Mouse (Mus musculus): ENCODE data around the gene Cacna1h.

Cacna1h gene

DNA sequence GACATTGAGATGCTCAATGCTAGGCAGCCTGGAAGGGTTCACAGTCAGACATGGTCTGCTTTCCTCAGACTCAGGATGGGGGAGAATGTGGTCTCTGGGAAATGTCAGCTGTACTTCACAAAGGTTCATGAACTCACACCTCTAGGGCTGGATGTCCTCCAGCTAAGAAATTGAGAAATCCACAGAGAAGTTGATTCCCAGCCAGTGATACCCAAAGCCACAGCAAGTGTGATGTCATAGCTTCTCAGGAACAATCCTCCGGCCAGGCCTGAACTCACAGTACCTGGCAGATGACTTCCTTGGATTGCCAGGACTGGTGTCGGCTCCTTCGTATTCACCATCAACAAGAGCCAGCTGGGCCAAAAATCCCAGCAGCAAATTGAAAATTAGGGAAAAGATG lies 12.3 kb upstream of the Cacna1h start:
- DNase-seq (ENCODE audit: low spot score): no peak

DNA sequence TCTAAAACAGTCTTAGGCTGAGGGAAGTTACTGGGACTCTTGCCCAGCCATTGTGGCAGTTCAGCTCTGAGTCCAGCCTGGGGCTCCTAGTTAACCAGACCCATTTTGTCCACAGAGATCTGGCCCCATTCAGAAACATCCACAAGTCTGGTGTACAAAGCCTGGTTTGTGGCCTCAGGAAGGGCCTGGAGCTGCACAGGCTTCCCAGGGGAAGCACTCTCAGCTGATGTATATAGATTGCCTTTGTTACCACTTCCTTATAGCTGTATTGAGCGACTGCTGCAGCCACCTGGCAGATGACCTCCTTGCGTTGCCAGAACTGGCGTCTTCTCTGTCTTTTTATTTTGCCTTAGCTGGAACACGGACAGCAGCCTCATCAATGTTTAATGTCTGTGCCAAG lies 11.5 kb upstream of the Cacna1h start:
- no peak for DNase-seq (ENCODE audit: low spot score)

DNA sequence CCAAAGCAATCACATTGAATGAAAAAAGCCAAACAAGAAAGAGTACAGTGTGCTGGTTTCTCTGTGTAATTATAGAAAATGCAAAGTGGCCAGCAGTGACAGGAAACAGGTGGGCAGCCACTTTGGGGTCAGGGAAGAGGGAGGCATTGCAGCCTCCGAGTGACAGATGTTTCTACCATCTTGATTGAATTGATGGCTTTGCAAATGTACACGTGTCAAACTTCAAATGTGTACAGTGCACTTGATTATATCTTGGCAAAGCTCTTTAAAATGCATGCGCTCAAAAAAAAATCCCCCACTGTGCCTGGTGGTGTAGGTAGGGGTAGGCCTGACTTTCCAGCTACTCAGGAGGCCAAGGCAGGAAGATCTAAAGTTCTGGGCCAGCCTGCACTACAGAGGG lies 9.3 kb upstream of the Cacna1h start:
- DNase-seq (ENCODE audit: low spot score): no peak

DNA sequence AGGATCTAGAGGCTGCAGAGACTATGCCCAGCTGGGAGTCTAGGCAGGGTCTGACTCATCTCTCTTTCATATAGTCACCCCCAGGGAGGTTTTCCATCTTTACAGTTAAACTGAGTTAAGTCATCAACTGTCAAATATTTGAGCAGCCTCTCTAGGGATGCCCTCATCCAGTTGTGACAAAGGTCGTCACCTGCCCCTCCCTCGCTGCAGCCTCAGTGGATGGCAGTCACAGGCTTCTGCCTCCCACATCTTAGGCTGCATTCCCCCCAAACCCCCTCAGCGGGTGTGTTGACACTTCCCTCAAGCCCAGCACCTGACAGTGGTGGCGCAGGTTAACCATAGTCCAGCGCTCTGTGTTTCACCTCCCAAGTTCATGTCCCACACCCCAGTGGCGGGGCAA lies 7.8 kb upstream of the Cacna1h start:
- no peak for DNase-seq (ENCODE audit: low spot score)

DNA sequence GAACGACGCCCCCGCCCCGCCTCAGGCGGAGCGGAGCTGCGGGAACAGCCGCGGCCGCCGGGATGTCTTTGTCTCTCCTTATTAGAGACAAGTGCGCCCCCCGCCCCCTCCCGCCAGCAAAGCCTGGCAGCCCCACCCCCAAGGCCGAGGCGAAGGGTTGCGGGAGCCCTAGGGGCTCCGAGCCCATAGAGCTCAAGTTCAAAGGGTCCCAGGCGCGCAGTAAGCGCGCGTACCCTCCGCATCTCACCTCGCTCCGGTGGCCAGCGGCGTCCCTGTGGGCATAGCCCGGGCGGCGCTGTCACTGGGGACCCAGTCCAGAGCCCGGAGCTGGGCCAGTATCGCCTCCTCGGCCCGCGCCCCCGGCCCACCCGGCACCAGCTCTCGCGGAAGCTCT lies 363 bp downstream of the Cacna1h start:
- no peak for DNase-seq (ENCODE audit: low spot score)

DNA sequence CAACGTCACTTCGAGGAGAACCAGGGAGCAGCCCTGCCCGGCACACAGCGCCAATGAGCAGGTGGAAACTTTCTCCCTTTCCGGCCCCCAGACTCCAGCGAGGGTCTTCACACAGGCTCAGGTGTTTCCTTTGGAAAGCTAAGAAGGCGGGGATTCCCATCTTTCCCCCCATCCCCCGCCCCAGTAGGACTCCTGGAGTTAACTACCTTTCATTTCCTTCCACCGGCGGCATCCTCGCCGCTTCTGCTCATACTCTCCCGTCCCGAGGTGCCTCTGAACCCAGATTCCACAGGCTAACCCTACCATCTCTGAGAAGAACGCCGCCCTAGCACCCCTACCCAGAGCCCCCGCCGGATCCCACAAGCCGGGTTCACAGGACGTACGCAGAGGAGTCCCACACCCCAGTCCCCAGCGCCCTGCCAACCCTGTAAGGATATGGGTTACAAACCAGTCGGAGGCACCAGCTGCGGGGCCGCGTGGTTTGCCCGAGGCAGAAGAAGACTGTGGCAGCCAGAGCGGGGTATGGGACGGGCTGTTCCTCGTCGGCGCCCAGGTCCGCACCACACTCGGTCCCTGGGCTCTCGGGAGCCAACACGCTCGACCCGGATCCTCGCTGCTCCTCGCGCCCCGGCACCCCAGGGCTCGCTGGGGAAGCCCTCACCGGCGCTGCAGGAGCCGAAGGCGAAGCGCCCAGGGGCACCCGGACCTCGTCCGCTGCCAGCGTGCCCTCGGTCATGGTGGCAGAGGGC lies 976 bp downstream of the Cacna1h start:
- DNase-seq (ENCODE audit: low spot score): peak; percentile 45

DNA sequence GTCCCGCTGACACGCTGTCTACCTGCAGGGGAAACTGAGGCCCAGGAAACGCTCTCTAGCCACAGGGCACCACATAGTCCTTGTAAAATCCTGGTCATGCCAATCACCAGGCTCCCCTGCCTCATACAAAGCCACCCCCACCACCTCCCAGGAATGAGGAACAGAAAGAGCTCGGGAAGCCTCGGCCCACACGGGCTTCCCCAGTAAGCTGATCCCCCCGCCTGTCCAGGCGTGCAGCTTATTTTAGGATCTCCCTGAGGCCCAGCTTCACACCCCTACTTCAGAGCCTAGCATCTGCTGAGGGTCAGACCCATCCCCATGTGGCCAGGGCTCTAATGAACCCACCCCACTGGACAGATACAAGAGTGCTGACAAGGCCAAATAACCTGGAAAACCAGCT lies 3.0 kb downstream of the Cacna1h start:
- no peak for DNase-seq (ENCODE audit: low spot score)

DNA sequence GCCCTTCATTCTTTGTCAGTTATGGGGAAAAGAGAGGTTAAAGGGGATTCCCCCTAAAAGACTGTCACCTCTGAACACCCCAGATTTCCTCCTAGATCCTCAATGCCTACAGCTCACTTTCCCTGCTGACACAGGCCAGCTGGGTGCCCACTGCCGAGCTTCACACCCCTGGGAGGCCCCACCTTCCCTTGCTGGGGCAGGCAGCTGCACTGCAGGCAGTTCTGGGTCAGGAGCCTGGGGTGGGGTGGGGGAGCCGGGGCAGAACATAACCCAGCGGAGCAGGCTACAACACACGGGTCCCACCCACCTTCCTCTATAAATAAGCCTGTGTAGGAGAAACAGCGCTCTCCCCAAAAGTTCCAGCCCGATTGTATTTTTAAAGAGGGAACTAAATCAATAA lies 3.7 kb downstream of the Cacna1h start:
- DNase-seq (ENCODE audit: low spot score): no peak

DNA sequence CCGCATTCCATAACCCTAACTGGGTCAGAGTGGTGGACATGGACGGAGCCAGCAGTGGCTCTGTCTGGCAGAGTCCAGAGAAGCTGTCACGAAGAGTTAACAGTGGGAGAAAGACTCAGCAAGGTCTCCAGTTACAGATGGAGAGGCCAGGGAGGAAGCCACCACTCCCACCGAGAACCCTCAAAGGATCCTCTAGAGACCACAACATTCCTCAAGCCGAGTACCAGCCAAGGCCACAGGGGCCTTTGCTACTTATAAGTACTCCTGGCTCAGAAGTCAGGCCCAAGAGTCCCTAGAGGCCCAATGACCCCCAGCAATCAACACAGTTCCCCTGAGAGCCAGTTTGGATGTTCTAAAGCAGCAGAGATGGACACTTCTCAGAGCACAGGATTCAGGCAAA lies 4.3 kb downstream of the Cacna1h start:
- no peak for DNase-seq (ENCODE audit: low spot score)

DNA sequence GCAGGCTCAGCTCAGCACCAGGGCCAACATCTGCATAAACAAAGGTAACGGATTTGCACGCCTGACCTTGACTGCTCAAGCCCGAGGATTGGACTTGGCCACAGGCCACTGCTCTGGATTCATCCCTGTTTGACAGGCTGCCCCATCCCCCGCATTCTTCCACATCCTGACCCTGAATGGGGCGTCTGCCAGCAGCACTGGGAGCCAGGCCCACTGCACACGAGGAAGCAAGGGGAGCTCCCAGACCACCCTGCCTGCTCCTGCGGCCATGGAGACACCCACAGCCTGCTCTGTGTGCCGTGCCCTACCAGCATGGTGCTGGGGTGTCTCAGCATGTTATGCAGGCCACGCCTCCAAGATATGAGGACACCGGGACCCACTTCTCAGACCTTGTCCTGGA lies 6.1 kb downstream of the Cacna1h start:
- DNase-seq (ENCODE audit: low spot score): peak; percentile 66

DNA sequence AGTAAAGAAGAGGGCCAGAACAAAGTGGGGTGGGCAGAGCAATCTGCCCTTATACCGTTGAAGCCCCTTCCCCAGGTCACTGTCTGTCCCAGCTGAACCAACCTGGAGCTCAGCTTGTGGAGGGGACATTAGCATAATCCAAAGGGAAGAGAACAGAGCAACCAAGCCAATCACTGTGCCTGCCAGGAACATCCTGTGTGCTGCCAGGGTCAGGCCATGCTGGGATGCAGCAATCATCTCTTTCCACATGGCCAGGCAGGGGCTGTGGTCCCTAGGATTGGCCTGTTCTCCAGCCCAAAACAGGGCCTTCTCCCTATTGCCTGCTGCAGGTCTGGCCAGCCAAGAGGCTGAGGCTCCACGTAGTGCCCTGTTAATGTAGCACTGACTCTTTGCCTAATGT lies 7.6 kb downstream of the Cacna1h start:
- no peak for DNase-seq (ENCODE audit: low spot score)

DNA sequence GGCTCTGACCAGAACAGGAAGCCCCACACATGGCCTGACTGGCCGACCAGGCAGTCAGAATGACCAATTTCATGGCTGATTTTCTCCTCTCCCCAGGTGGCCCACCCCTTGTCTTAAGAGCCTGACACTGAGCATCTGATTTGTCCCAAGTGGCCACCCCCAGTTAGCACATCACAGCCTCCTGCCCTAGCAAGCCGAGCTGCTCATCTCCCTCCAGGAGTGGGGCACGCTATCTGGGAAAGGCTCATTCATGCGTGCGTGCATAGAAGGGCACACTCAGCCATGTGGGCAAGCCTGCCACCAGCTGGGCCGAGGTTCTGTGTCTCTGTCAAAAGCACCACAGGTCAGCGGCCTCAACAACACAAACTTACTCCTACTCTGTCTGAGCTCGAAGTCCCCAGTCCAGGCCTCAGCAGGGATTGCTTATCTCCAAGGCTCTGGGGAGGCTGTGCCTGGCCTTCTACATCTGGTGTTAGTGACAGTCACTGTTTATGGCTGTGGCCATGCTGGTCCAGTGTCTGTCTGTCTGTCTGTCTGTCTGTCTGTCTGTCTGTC lies 9.0 kb downstream of the Cacna1h start:
- DNase-seq (ENCODE audit: low spot score): no peak

DNA sequence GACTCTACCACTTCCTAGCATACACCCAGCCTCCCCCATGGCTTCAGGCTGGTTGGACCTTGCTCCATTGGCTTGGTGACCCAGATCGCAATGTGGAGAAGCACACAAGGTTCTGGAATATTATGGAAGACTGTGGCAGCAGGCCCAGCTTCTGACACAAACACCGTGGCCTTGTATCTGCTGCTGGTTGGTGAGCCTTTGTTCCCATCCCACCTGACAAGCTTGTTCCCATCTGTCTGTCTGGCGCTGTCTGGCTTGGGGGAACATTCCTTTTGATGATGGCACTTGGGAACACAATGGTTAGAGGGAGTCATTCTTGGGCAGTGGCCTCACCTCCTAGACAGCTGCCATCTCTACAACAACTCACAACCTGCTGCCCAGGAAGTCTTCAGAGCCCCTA lies 12.6 kb downstream of the Cacna1h start:
- DNase-seq (ENCODE audit: low spot score): no peak

DNA sequence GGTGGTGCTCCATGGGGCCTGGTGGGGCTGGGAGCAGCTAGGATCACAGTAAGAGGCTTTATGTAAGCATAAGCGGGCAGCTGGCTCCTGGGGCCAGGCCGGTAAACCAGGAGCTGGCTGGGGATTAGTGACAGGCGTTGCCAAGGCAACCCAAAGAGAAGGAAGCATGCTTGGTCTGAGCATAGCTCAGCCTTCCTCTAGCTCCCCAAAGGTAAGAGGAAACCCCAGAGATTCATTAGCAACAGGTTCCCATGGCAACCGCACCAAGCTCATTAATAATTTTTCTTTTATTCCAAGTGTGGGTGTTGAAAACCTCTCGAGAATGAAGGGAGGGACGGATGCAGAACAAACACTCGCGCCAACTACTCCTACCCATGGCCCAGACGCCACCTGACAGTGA lies 14.7 kb downstream of the Cacna1h start:
- DNase-seq (ENCODE audit: low spot score): no peak

DNA sequence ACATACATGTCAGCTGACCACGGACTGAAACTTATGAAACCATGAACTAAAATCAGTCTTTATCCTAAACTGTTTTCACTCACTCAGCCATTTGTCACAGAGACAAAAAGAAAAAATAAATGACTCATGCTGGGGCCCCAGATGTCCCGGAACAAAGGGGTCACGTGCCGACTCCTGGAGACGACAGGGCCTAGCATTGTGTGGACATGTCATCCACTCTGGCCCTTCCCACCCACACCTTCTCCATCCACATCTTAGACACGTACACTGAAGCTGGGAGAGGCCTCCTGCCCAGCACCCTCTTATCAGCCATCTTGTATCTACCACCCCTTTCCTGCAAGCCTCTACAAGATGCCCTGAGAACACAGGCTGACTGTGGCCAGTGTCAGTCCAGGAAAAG lies 15.6 kb downstream of the Cacna1h start:
- no peak for DNase-seq (ENCODE audit: low spot score)

DNA sequence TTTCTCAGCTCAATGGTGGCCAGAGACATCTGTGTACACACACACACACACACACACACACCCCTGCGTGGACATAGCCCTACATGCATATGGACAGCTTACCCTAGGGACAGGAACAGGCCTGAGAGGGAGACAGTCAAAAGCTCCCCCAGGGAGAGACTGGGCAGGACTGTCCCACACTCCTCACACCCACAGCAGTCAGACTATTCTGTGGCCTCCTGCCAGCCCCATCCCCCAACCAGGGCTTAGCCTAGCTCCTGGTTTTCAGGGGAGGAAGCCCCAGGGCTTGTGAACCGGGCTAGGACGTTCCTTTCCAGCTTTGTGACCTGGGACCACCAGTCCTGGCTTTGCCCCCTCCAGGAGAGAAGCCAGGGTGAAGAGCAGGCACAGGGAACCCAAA lies 17.4 kb downstream of the Cacna1h start:
- no peak for DNase-seq (ENCODE audit: low spot score)

DNA sequence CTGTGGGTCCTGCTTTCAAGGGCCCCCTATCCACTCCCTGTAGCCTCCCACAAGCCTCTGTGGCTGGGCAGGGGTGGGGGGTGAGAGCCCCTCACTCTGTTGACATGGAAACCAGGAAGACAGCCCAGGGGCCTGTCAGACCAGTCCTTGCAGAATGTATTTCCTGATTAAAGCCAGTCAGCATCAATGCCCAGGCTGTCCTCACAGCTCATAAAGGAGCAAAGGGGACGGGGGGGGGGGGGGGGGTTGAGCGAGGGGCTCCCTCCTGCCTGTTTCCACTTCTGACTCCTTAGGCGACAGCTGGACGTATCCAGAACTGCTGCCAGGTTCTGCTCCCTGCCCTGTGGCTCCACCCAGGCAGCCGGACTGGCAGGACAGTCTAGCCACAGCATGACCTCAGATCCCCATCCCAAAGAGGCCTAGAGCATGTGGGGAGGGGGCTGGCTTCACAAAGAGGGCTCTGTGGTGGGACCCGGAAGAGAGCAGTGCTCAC lies 18.1 kb downstream of the Cacna1h start:
- DNase-seq (ENCODE audit: low spot score): no peak

DNA sequence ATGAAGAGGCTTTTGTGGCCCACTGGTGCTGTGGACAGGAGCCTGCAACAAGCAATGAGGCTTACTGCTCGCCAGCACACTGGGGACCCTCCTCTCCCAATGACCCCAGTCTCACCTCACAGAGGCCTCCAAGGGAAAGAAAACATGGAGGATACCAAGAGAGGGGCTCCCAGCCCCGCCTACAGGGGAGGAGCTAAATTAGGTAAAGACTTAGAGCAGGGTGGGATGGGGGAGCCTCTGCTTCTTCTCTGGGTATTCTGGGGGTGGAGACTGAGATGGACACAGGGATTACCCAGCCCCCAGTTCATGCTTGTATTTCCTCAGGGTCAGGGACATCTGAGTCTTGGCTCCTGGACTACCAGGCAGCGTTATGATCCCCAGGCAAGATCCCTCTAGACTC lies 18.7 kb downstream of the Cacna1h start:
- DNase-seq (ENCODE audit: low spot score): no peak

DNA sequence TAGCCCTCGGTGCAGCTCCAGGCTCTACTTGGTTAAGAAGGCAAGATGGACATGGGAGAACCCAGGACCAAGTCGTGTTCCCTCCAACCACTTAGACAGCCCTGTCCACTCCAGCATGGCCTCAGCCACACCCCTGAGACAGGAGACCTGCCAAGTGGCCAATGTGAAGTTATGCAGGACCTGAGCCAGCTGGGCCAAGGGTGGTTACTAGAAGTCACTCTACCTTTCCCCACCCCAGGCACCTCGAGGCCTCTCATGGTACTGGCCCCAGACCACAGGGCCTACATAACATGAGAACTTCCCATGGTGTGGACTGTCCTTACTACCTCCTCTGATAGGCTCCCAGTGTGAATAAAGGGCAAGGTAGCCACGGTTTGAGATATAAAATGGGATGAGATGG lies 19.4 kb downstream of the Cacna1h start:
- no peak for DNase-seq (ENCODE audit: low spot score)

DNA sequence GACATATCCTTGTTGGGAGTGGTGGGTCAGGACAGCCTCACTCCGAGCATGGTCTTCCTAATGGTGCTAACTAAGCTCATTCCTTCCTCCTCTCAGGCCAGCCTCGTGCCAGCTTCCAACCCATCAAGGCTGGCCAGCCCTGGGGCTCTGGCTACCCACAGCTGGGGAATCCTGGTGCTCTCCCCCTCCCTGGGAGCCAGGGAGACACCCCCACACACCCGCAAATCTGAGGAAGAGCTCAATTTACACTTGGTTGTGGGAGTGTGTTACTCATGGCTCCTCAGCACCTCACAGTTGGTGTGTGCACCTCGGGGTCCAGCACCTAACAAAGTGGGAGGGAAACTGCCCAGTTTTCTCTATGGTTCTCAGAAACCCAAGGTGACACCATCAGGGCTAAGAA lies 22.3 kb downstream of the Cacna1h start:
- no peak for DNase-seq (ENCODE audit: low spot score)

DNA sequence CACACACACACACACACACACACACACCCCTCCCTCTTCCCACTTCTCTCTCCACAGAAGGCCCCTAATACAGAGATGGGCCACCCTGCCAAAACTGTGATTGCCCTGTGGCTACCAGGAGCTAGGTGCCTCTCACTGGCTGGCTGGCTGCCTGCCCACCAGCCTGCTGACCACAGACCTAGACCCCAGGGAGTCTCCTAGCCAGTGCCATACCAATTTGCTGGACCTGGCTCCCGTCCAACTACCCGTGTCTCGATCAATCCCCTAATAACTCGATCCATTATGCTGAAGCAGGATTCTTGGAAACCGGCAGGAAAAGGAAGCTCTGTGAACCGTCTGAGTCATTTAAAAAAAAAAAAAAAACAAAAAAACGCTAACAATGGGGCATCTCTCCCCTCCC lies 22.8 kb downstream of the Cacna1h start:
- no peak for DNase-seq (ENCODE audit: low spot score)

DNA sequence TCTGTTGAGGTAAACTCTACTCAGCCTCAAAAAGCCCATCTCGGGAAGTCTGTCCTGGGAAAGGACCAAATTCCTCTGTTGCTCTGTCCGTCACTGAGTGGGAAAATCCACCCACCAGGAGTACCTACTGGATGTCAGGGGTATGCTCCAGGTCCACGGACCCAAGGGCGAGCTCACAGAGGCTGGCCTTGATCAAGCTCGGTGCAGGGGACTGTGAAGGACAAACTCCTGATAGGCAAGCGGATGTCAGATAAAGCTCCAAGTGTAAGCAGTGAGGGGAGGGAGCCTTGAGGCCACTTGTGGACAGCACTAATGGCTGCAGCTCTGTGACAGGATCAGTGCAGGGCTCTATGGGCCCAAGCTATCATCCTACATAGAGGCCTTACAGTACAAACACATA lies 23.4 kb downstream of the Cacna1h start:
- DNase-seq (ENCODE audit: low spot score): no peak

DNA sequence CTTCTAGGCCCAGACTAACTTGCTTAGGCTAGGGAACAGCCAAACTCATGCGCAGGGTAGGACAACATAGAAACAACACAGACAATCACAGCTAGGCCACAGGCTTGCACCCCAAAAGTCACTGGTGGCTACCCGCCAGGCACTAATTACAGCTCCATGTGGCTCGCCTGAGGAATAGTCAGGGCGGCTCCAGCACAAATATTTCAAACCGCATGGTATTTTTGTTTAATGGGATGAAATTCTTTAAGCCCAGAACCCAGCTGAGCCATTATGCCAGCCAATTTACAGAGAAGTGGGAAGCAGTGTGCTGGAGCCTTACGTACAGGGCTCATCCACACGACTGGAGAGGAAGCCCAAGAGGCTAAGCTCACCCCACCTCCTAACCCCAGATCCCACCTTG lies 24.0 kb downstream of the Cacna1h start:
- DNase-seq (ENCODE audit: low spot score): no peak

DNA sequence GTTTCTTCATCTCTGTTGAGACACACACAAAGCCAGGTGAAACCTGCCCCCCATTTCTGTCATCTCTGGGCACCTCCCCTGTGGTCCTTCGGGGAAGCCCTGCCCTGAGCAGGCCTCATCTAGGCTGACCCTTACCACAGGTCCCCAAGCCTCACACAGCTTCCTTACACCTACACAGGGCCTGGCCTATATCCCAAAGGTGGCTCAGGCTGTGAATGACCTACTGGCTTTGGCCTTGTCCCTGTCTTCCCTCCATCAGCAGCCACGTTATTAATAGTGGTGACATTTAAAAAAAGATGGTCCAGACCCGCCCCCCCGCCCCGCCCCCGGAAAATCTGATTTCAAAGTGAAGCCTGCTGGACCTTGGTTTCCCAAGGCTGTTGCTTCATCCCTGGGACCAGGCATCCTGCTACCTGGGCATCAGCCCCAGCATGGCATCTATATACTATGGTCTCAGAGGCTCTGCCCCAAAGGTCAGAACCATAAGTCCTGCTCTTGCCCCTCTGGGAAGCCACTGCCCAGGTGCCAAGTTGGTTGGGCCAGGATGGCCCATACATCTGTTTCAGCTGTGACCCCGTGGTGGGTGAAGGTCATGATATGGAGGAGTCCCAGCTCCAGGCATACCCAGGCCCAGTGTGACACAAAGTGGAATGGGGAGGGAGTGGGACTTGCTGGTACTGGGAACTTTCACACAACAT lies 25.1 kb downstream of the Cacna1h start:
- no peak for DNase-seq (ENCODE audit: low spot score)
